Mouse (Mus musculus) kidney, embryonic 14.5 days (tissue): ENCODE data around the gene Pten. TPM values are rescaled to one million over a fixed set of nuclear protein-coding genes. Genes with fewer than 3 reads are reported as not detected.
"Not testable (repeated sequence)": the region's sequence is repeated elsewhere in the genome, so short reads cannot be mapped to it uniquely, and the experiment has no call there.

Experiments used
- ATAC-seq: fragments of 200-750 bp; cut with Nextera tagmentation; 2 replicates; pipeline ENCODE4 v1.8.0; 2017; ENCODE audit warnings: moderate number of reproducible peaks, mild to moderate bottlenecking, moderate TSS enrichment, moderate library complexity; ENCODE audit not compliant: low FRiP score, low TSS enrichment
- H3K27ac ChIP-seq: fragments of 300-500 bp; sonication (generic); 2 replicates; pipeline ENCODE4 v1.5.1; 2014; ENCODE audit warnings: low read depth, mild to moderate bottlenecking, low read length, moderate library complexity, mixed read lengths
- H3K27me3 ChIP-seq: fragments of 300-500 bp; sonication (generic); 2 replicates; pipeline ENCODE4 v1.6.1; 2014; ENCODE audit warnings: mild to moderate bottlenecking, low read length; ENCODE audit not compliant: control insufficient read depth, insufficient read depth
- H3K36me3 ChIP-seq: fragments of 300-500 bp; sonication (generic); 2 replicates; pipeline ENCODE4 v1.6.1; 2014; ENCODE audit warnings: low read length, mixed read lengths; ENCODE audit not compliant: control insufficient read depth, insufficient read depth
- H3K4me1 ChIP-seq: fragments of 300-500 bp; sonication (generic); 2 replicates; pipeline ENCODE4 v1.6.1; 2014; ENCODE audit warnings: low read length, mixed read lengths; ENCODE audit not compliant: control insufficient read depth, insufficient read depth
- H3K4me2 ChIP-seq: fragments of 300-500 bp; sonication (generic); replicated peaks from 2 replicates; pipeline ENCODE4 v1.6.1; 2014; ENCODE audit warnings: low read depth, mild to moderate bottlenecking, low read length
- H3K4me3 ChIP-seq: fragments of 300-500 bp; sonication (generic); 2 replicates; pipeline ENCODE4 v1.5.1; 2014; ENCODE audit warnings: mild to moderate bottlenecking, low read length
- H3K9ac ChIP-seq: fragments of 300-500 bp; sonication (generic); 2 replicates; pipeline ENCODE4 v1.6.1; 2014; ENCODE audit warnings: low read depth, mild to moderate bottlenecking, low read length, moderate library complexity
- H3K9me3 ChIP-seq: fragments of 300-500 bp; sonication (generic); 2 replicates; pipeline ENCODE4 v1.6.1; 2016; ENCODE audit warnings: low read length; ENCODE audit not compliant: control insufficient read depth
- WGBS: fragments of 180-500 bp; shearing (Covaris S2); extraction: QIAGEN DNeasy Blood & Tissue Kit; methylation state at CpG from one replicate; pipeline ENCODE4 v1.1.7; 2014; 5-methylcytosine and 5-hydroxymethylcytosine counted together
- polyA plus RNA-seq: library from polyadenylated mRNA; unstranded; fragments of >200 nt; fragmentation: Nextera tagmentation; extraction: Ambion mirVana; gene quantifications from 2 replicates; pipeline ENCODE4 v1.2.1, GENCODE M21; 2014

Pten gene
- polyA plus RNA-seq, 1 experiment from 2014 or later, result 16.8 TPM

- not testable (repeated sequence) for H3K27me3 ChIP-seq, H3K9ac ChIP-seq, H3K27ac ChIP-seq, H3K4me2 ChIP-seq, H3K36me3 ChIP-seq, H3K4me3 ChIP-seq, H3K9me3 ChIP-seq, ATAC-seq
- peaks cover 11% of the 10 kb centered on the region; the same call in 1 of the 2 replicates for H3K4me1 ChIP-seq
- WGBS, result 94% methylated on average over 3 of the region's 3 CpGs
These were observed 30.7 kb downstream of the Pten start for GRCm38 (mm10) chr19:32788016-32788415.

GRCm38 (mm10) chr19:32789535-32789934 lies 32.2 kb downstream of the Pten start:
- Histone ChIP-seq H3K27me3 (no peaks in the 10 kb centered on the region), H3K9me3 (no peaks in the 10 kb centered on the region), H3K4me1 (peaks cover 19% of the 10 kb centered on the region; the same call in 1 of the 2 replicates), H3K27ac (no peak overlapping the region), H3K9ac (no peak overlapping the region), H3K36me3 (no peaks in the 10 kb centered on the region), H3K4me2 (no peak overlapping the region), H3K4me3 (no peak overlapping the region)
- WGBS, result 74% methylated on average over 3 of the region's 3 CpGs
- ATAC-seq, result no peak

- no peaks in the 10 kb centered on the region for H3K36me3 ChIP-seq
- 19% methylated on average over 6 of the region's 6 CpGs for WGBS
These were observed 35.3 kb downstream of the Pten start for GRCm38 (mm10) chr19:32792610-32793009.

GRCm38 (mm10) chr19:32793901-32794300 lies 36.6 kb downstream of the Pten start:
- H3K9me3 ChIP-seq, result no peaks in the 10 kb centered on the region
- H3K4me2 ChIP-seq, result no peak overlapping the region
- 0 out of 2 replicates have a peak, but pooled peaks cover 2% of the 10 kb centered on the region for H3K36me3 ChIP-seq
- H3K27me3 ChIP-seq, result no peaks in the 10 kb centered on the region
- H3K4me1 ChIP-seq, result peaks cover 17% of the 10 kb centered on the region; the same call in 1 of the 2 replicates
- no peak overlapping the region for H3K9ac ChIP-seq
- ATAC-seq, result no peak
- no peak overlapping the region for H3K27ac ChIP-seq
- H3K4me3 ChIP-seq, result no peak overlapping the region

More at GRCm38 (mm10) chr19:32792610-32793009, 35.3 kb downstream of the Pten start:
- Histone ChIP-seq H3K27ac (no peak overlapping the region), H3K4me2 (no peak overlapping the region), H3K4me1 (peaks cover 19% of the 10 kb centered on the region; the same call in 1 of the 2 replicates), H3K27me3 (no peaks in the 10 kb centered on the region), H3K9me3 (no peaks in the 10 kb centered on the region), H3K4me3 (no peak overlapping the region), H3K9ac (no peak overlapping the region)
- 0 out of 2 replicates have a peak, but pooled peaks have one; percentile 16 for ATAC-seq

- Histone ChIP-seq H3K27ac (no peak overlapping the region), H3K4me1 (no peaks in the 10 kb centered on the region), H3K27me3 (no peaks in the 10 kb centered on the region), H3K9ac (no peak overlapping the region), H3K4me2 (no peak overlapping the region), H3K4me3 (no peak overlapping the region), H3K9me3 (no peaks in the 10 kb centered on the region), H3K36me3 (peaks cover 20% of the 10 kb centered on the region; the same call in 1 of the 2 replicates)
- ATAC-seq, result no peak
- 78% methylated on average over 2 of the region's 2 CpGs for WGBS
These were observed 43.3 kb downstream of the Pten start for GRCm38 (mm10) chr19:32800557-32800956.

- Histone ChIP-seq H3K27me3 (no peaks in the 10 kb centered on the region), H3K36me3 (peaks cover 17% of the 10 kb centered on the region; the same call in 1 of the 2 replicates), H3K4me1 (no peaks in the 10 kb centered on the region), H3K9me3 (no peaks in the 10 kb centered on the region), H3K4me3 (no peak overlapping the region), H3K27ac (no peak overlapping the region), H3K9ac (no peak overlapping the region), H3K4me2 (no peak overlapping the region)
- no peak for ATAC-seq
- 67% methylated on average over 4 of the region's 4 CpGs for WGBS
These were observed 47.4 kb downstream of the Pten start for GRCm38 (mm10) chr19:32804703-32805102.

- H3K27me3 ChIP-seq, result no peaks in the 10 kb centered on the region
- H3K27ac ChIP-seq, result no peak overlapping the region
- 87% methylated on average over 2 of the region's 2 CpGs for WGBS
- H3K9ac ChIP-seq, result no peak overlapping the region
- H3K9me3 ChIP-seq, result no peaks in the 10 kb centered on the region
- H3K4me1 ChIP-seq, result no peaks in the 10 kb centered on the region
- H3K4me2 ChIP-seq, result no peak overlapping the region
- ATAC-seq, result no peak
- H3K36me3 ChIP-seq, result peaks cover 15% of the 10 kb centered on the region; the same call in 1 of the 2 replicates
- no peak overlapping the region for H3K4me3 ChIP-seq
These were observed 50.3 kb downstream of the Pten start for GRCm38 (mm10) chr19:32807610-32808009.

GRCm38 (mm10) chr19:32808690-32809089 lies 51.4 kb downstream of the Pten start:
- no peaks in the 10 kb centered on the region for H3K9me3 ChIP-seq
- no peak overlapping the region for H3K27ac ChIP-seq
- no peaks in the 10 kb centered on the region for H3K4me1 ChIP-seq
- peaks cover 10% of the 10 kb centered on the region; the same call in 1 of the 2 replicates for H3K36me3 ChIP-seq
- no peak overlapping the region for H3K4me3 ChIP-seq
- ATAC-seq, result no peak
- WGBS, result 59% methylated on average over 6 of the region's 6 CpGs
- no peaks in the 10 kb centered on the region for H3K27me3 ChIP-seq
- no peak overlapping the region for H3K4me2 ChIP-seq
- no peak overlapping the region for H3K9ac ChIP-seq

GRCm38 (mm10) chr19:32809117-32809516 lies 51.8 kb downstream of the Pten start:
- 74% methylated on average over 3 of the region's 3 CpGs for WGBS
- ATAC-seq, result no peak
- H3K27ac ChIP-seq, result no peak overlapping the region

More at GRCm38 (mm10) chr19:32809117-32809516, 51.8 kb downstream of the Pten start:
- Histone ChIP-seq H3K4me1 (no peaks in the 10 kb centered on the region), H3K36me3 (peaks cover 12% of the 10 kb centered on the region; the same call in 1 of the 2 replicates), H3K4me2 (no peak overlapping the region), H3K27me3 (no peaks in the 10 kb centered on the region), H3K9me3 (no peaks in the 10 kb centered on the region), H3K4me3 (no peak overlapping the region), H3K9ac (no peak overlapping the region)
